ENCODE assay signal across 14 mouse cellular contexts in the genomic region with DNA sequence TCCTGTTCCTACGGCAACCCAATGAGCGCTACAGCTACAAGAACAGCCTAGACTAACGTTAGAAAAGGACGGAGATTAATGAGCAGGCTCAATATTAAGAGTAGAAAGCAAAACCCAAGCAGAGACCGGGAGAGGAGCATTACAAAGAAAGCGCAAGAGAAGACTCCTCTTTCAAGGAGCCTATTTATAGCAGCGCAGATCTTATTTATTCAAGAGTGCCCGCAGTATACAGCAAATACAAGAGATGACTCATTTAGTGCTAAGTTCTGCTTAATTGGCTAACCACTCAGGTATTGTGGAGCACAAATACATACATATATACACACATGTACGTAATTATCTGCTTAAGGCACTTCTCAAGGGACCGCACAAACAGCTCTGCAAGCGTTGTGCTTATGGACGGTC.
DNase-seq lines count a peak whose midpoint lies in the region; ATAC-seq lines count a peak whose summit lies in the region.
"Had no signal": no experiment of that assay in that cellular context is flagged by ENCODE, and none has a peak within 500 bp of the region (broad histone marks: within the 10 kb centered on the region; RNA-seq: fewer than 3 reads in every experiment).

No protein-coding gene starts in this region.

- DNase-seq in frontal cortex, postnatal 36 days (ENCODE audit: low spot score in 2 of 2) = peak; percentile 10 to 35
- DNase-seq in frontal cortex, postnatal 10 days (ENCODE audit: low spot score in 2 of 2) = no peak
- DNase-seq in embryo, embryonic 11 days = peak; percentile 16
- DNase-seq in hindbrain, embryonic 14.5 days (ENCODE audit: low spot score) = peak; percentile 40
- no peak for DNase-seq in liver, embryonic 11.5 days (ENCODE audit: low spot score)
- no peak for DNase-seq in ovary, postnatal 36 days (ENCODE audit: low spot score)
- DNase-seq: adrenal gland, postnatal 25 days; cerebellum, adult 2 months; kidney, adult 11 months had no signal

- peak; percentile 63; the same call in 1 of the 2 replicates for ATAC-seq in hindbrain, embryonic 14.5 days (ENCODE audit: low FRiP score)
- no peak for ATAC-seq in neural tube, embryonic 12.5 days (ENCODE audit: low FRiP score, low read depth)
- ATAC-seq in liver, embryonic 11.5 days (replicated peaks; ENCODE audit: low FRiP score) = no peak
- ATAC-seq in inflammation-experienced regulatory T-cells, adult 6 months = no peak

- peaks cover 7% of the 10 kb centered on the region; the same call in 1 of the 2 replicates for H3K27me3 ChIP-seq in hindbrain, embryonic 14.5 days (ENCODE audit: control insufficient read depth, insufficient read depth, low read length)
- no peaks in the 10 kb centered on the region for H3K27me3 ChIP-seq in neural tube, embryonic 12.5 days (replicated peaks)
- H3K27me3 ChIP-seq in liver, embryonic 11.5 days (replicated peaks; ENCODE audit: control insufficient read depth, insufficient read depth, low read length) = no peaks in the 10 kb centered on the region
- H3K27me3 ChIP-seq: heart, embryonic 12.5 days; lung, embryonic 15.5 days had no signal

- no peaks in the 10 kb centered on the region for H3K36me3 ChIP-seq in hindbrain, embryonic 14.5 days (replicated peaks; ENCODE audit: control insufficient read depth, insufficient read depth)
- H3K36me3 ChIP-seq in neural tube, embryonic 12.5 days = no peaks in the 10 kb centered on the region
- no peaks in the 10 kb centered on the region for H3K36me3 ChIP-seq in liver, embryonic 11.5 days (ENCODE audit: control insufficient read depth, insufficient read depth, low read length)
- H3K36me3 ChIP-seq: heart, embryonic 12.5 days; lung, embryonic 15.5 days had no signal

- peak overlapping the region; percentile 18 for H3K27ac ChIP-seq in hindbrain, embryonic 14.5 days
- H3K27ac ChIP-seq in neural tube, embryonic 12.5 days = no peak overlapping the region
- no peak overlapping the region for H3K27ac ChIP-seq in liver, embryonic 11.5 days (ENCODE audit: low read depth, low read length)
- H3K27ac ChIP-seq: lung, embryonic 15.5 days had no signal

- peak overlapping the region; percentile 53 for H3K9ac ChIP-seq in hindbrain, embryonic 14.5 days
- no peak overlapping the region for H3K9ac ChIP-seq in neural tube, embryonic 12.5 days
- no peak overlapping the region for H3K9ac ChIP-seq in liver, embryonic 11.5 days (ENCODE audit: low read depth, low read length)
- H3K9ac ChIP-seq: heart, embryonic 12.5 days; lung, embryonic 15.5 days had no signal

- H3K4me2 ChIP-seq in hindbrain, embryonic 14.5 days (replicated peaks) = peak overlapping the region; percentile 54
- H3K4me2 ChIP-seq in neural tube, embryonic 12.5 days (replicated peaks) = peak overlapping the region; percentile 48
- H3K4me2 ChIP-seq in liver, embryonic 11.5 days = no peak overlapping the region
- H3K4me2 ChIP-seq: heart, embryonic 12.5 days; lung, embryonic 15.5 days had no signal

- H3K4me3 ChIP-seq in hindbrain, embryonic 14.5 days (replicated peaks; ENCODE audit: low read length) = peak overlapping the region; percentile 12
- H3K4me3 ChIP-seq in neural tube, embryonic 12.5 days = no peak overlapping the region; the same call in 1 of the 2 replicates
- no peak overlapping the region for H3K4me3 ChIP-seq in liver, embryonic 11.5 days (ENCODE audit: low read depth, low read length)
- H3K4me3 ChIP-seq: heart, embryonic 12.5 days; lung, embryonic 15.5 days; myocyte had no signal

- peaks cover 28% of the 10 kb centered on the region for H3K4me1 ChIP-seq in hindbrain, embryonic 14.5 days (replicated peaks; ENCODE audit: control insufficient read depth, insufficient read depth, low read length)
- H3K4me1 ChIP-seq in neural tube, embryonic 12.5 days = peaks cover 5% of the 10 kb centered on the region; the same call in 1 of the 2 replicates
- H3K4me1 ChIP-seq in liver, embryonic 11.5 days (replicated peaks; ENCODE audit: control insufficient read depth, insufficient read depth, low read length) = no peaks in the 10 kb centered on the region
- H3K4me1 ChIP-seq: heart, embryonic 12.5 days; lung, embryonic 15.5 days had no signal

- 21% methylated on average over 12 of the region's 12 CpGs for WGBS in hindbrain, embryonic 14.5 days
- 35% methylated on average over 12 of the region's 12 CpGs for WGBS in neural tube, embryonic 12.5 days
- 79% methylated on average over 12 of the region's 12 CpGs for WGBS in liver, embryonic 11.5 days

- no peaks in the 10 kb centered on the region for H3K9me3 ChIP-seq in hindbrain, embryonic 14.5 days (ENCODE audit: control insufficient read depth, low read length)
- H3K9me3 ChIP-seq in neural tube, embryonic 12.5 days = no peaks in the 10 kb centered on the region
- H3K9me3 ChIP-seq in liver, embryonic 11.5 days (ENCODE audit: control insufficient read depth, low read length) = no peaks in the 10 kb centered on the region
- H3K9me3 ChIP-seq: heart, embryonic 12.5 days; lung, embryonic 15.5 days had no signal

Comparison
In these comparisons a context has a peak if more than half of its experiments do, and no peak if none do; other contexts are left out.
1. DNase-seq: peak in frontal cortex, postnatal 36 days (2 of 2), embryo, embryonic 11 days (single experiment) and hindbrain, embryonic 14.5 days (single experiment); none in frontal cortex, postnatal 10 days (0 of 2), liver, embryonic 11.5 days (single experiment) and ovary, postnatal 36 days (single experiment).